Mouse (Mus musculus): ENCODE data around the gene Pex11g.

DNA sequence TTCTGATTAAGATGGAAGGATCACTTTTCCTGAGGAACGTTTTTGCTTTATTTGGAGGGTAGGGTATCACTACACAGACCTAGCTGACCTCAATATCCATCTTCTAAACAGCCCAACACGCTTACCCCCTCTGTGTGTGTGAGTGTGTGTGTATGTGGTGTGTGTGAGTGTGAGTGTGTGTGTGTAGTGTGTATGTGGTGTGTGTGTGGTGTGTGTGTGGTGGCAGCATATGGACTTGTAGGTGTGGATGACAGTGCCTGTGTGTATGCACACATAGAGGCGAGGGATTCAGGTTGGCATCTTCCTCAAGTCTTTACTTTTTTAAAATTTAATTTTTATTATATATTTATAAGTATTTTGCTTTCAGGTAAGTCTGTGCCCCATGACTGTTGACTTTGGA, 31.1 kb upstream of the Pex11g start:
- TF ChIP-seq TAL1 (IDR thresholded peaks at IDR 0.05; ENCODE audit: low read length) (no peak), GATA1 (IDR thresholded peaks at IDR 0.05; ENCODE audit: low read length) (no peak)
